Mouse (Mus musculus): ENCODE results near the gene Fam102a.

DNA sequence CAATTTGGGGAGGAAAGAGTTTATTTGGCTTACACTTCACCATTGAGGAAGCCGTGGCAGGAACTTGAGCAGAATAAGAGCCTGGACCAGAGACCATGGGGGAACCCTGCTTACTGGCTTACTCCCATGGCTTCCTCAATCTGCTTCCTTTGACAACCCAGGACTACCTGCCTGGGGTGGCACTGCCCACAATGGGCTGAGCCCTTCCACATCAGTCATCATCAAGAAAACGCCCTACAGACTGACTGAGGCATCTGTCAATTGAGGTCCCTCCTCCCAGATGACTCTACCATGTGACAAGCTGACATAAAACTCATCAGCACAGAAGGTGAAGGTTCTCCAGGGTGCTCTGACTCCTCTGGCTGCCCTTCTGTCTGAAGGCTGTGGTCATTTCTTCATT, 4.7 kb upstream of the Fam102a start:
- TF ChIP-seq ZC3H11A (IDR thresholded peaks at IDR 0.05; ENCODE audit: borderline replicate concordance, low read depth, low read length) (no peak), ZNF384 (IDR thresholded peaks at IDR 0.05; ENCODE audit: low read depth, low read length) (no peak)
